Mouse (Mus musculus) heart, embryonic 12.5 days (tissue): ENCODE measurements around the gene Obox3. TPM values are rescaled to one million over a fixed set of nuclear protein-coding genes. Genes with fewer than 3 reads are reported as not detected.
"Not testable (repeated sequence)": the region's sequence is repeated elsewhere in the genome, so short reads cannot be mapped to it uniquely, and the experiment has no call there.

Source experiments
- ATAC-seq: fragments of 200-750 bp; cut with Nextera tagmentation; 2 replicates; pipeline ENCODE4 v1.8.0; 2017; ENCODE audit warnings: moderate TSS enrichment, moderate library complexity; ENCODE audit not compliant: insufficient number of reproducible peaks, low FRiP score
- H3K27ac ChIP-seq: fragments of 300-500 bp; sonication (generic); 2 replicates; pipeline ENCODE4 v1.5.1; 2016; ENCODE audit warnings: mild to moderate bottlenecking, moderate library complexity; ENCODE audit not compliant: poor library complexity, severe bottlenecking
- H3K27me3 ChIP-seq: fragments of 300-500 bp; sonication (generic); replicated peaks from 2 replicates; pipeline ENCODE4 v1.6.1; 2016; ENCODE audit warnings: mild to moderate bottlenecking, moderate library complexity
- H3K36me3 ChIP-seq: fragments of 300-500 bp; sonication (generic); 2 replicates; pipeline ENCODE4 v1.6.1; 2016; ENCODE audit warnings: mild to moderate bottlenecking, moderate library complexity
- H3K4me1 ChIP-seq: fragments of 300-500 bp; sonication (generic); replicated peaks from 2 replicates; pipeline ENCODE4 v1.6.1; 2016; ENCODE audit warnings: mild to moderate bottlenecking
- H3K4me2 ChIP-seq: fragments of 300-500 bp; sonication (generic); 2 replicates; pipeline ENCODE4 v1.6.1; 2016; ENCODE audit warnings: mild to moderate bottlenecking, moderate library complexity
- H3K4me3 ChIP-seq: fragments of 300-500 bp; sonication (generic); 2 replicates; pipeline ENCODE4 v1.5.1; 2016; ENCODE audit warnings: mild to moderate bottlenecking
- H3K9ac ChIP-seq: fragments of 300-500 bp; sonication (generic); 2 replicates; pipeline ENCODE4 v1.6.1; 2016; ENCODE audit warnings: mild to moderate bottlenecking, moderate library complexity
- H3K9me3 ChIP-seq: fragments of 300-500 bp; sonication (generic); replicated peaks from 2 replicates; pipeline ENCODE4 v1.6.1; 2016; ENCODE audit warnings: mild to moderate bottlenecking, moderate library complexity
- WGBS: fragments of 180-500 bp; shearing (Covaris S2); methylation state at CpG from one replicate; pipeline ENCODE4 v1.1.7; 2016; 5-methylcytosine and 5-hydroxymethylcytosine counted together
- polyA plus RNA-seq: library from polyadenylated mRNA; unstranded; fragments of >200 nt; fragmentation: Nextera tagmentation; extraction: Ambion mirVana; gene quantifications from 2 replicates; pipeline ENCODE4 v1.2.1, GENCODE M21; 2016

The Obox3 gene
- not detected in 2 replicates for polyA plus RNA-seq

DNA sequence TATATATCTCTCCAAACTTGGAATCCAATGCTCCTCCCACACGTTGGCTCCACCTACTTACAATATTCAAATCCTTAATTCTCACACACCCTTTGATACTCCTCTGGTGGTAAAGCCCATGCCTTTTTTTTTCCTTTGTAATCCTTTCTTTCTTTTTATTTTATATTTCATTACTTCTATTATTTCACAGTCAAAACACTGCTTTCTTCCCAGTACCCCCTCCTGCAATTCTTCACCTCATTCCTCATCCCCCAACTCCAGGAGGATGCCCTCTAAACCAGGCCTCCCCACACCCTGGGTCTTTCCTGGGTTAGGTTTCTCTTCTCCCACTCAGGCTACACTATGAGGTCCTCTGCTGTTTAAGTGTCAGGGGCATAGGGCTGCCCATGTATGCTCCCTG, at the start of gene Obox3:
Obox3 (minus strand) TSS at position 101 of the 400 bp plus-strand sequence.
- not testable (repeated sequence) for H3K4me2 ChIP-seq, H3K27ac ChIP-seq, H3K27me3 ChIP-seq, ATAC-seq, H3K4me1 ChIP-seq, H3K9ac ChIP-seq, H3K9me3 ChIP-seq, H3K36me3 ChIP-seq, H3K4me3 ChIP-seq
- 9% methylated on average over 1 of the region's 1 CpGs for WGBS

- not testable (repeated sequence) for H3K9me3 ChIP-seq, ATAC-seq, H3K9ac ChIP-seq, H3K4me1 ChIP-seq, H3K27me3 ChIP-seq, H3K4me2 ChIP-seq, H3K36me3 ChIP-seq, H3K27ac ChIP-seq, H3K4me3 ChIP-seq
- WGBS: 67% methylated on average over 5 of the region's 5 CpGs
These were observed 130.3 kb downstream of the Obox3 start for GRCm38 (mm10) chr7:15509411-15509810.

Other genes starting within 250 kb of the Obox3 start
- not detected in 2 replicates for gene Obox5, start 110.2 kb upstream of the Obox3 start, polyA plus RNA-seq
- gene Obox6, start 199.8 kb upstream of the Obox3 start, polyA plus RNA-seq: not detected in 2 replicates
- gene Crx, start 240.1 kb upstream of the Obox3 start, polyA plus RNA-seq: not detected in 2 replicates
- not detected in 2 replicates for gene Crxos, start 242.7 kb upstream of the Obox3 start, polyA plus RNA-seq